Mouse (Mus musculus) midbrain, embryonic 12.5 days (tissue): ENCODE data around the gene Hnrnpu. TPM values are rescaled to one million over a fixed set of nuclear protein-coding genes. Genes with fewer than 3 reads are reported as not detected.

Source experiments
- ATAC-seq: fragments of 200-750 bp; cut with Nextera tagmentation; 2 replicates; pipeline ENCODE4 v1.8.0; 2017; ENCODE audit warnings: low read depth, moderate TSS enrichment, moderate library complexity; ENCODE audit not compliant: low FRiP score
- H3K27ac ChIP-seq: fragments of 300-500 bp; sonication (generic); replicated peaks from 2 replicates; pipeline ENCODE4 v1.5.1; 2016; ENCODE audit warnings: mild to moderate bottlenecking
- H3K27me3 ChIP-seq: fragments of 300-500 bp; sonication (generic); 2 replicates; pipeline ENCODE4 v1.6.1; 2016; ENCODE audit warnings: mild to moderate bottlenecking
- H3K36me3 ChIP-seq: fragments of 300-500 bp; sonication (generic); 2 replicates; pipeline ENCODE4 v1.6.1; 2016
- H3K4me1 ChIP-seq: fragments of 300-500 bp; sonication (generic); 2 replicates; pipeline ENCODE4 v1.6.1; 2016
- H3K4me2 ChIP-seq: fragments of 300-500 bp; sonication (generic); replicated peaks from 2 replicates; pipeline ENCODE4 v1.6.1; 2016; ENCODE audit warnings: mild to moderate bottlenecking, moderate library complexity
- H3K4me3 ChIP-seq: fragments of 300-500 bp; sonication (generic); 2 replicates; pipeline ENCODE4 v1.5.1; 2016; ENCODE audit warnings: mild to moderate bottlenecking
- H3K9ac ChIP-seq: fragments of 300-500 bp; sonication (generic); replicated peaks from 2 replicates; pipeline ENCODE4 v1.6.1; 2016; ENCODE audit warnings: mild to moderate bottlenecking, moderate library complexity
- H3K9me3 ChIP-seq: fragments of 300-500 bp; sonication (generic); 2 replicates; pipeline ENCODE4 v1.6.1; 2016; ENCODE audit warnings: mild to moderate bottlenecking
- WGBS: fragments of 180-500 bp; shearing (Covaris S2); methylation state at CpG from one replicate; pipeline ENCODE4 v1.1.7; 2016; 5-methylcytosine and 5-hydroxymethylcytosine counted together
- polyA plus RNA-seq: library from polyadenylated mRNA; unstranded; fragments of >200 nt; fragmentation: Nextera tagmentation; extraction: Ambion mirVana; gene quantifications from 2 replicates; pipeline ENCODE4 v1.2.1, GENCODE M21; 2016

Hnrnpu gene
- polyA plus RNA-seq: 896 and 987 TPM in 2 replicates

GRCm38 (mm10) chr1:178337551-178338317 is at the start of gene Hnrnpu:
Hnrnpu (minus strand) TSS chr1:178337797.
- Histone ChIP-seq H3K27ac (peak within 1 kb of the TSS; percentile 100), H3K36me3 (peaks cover 18% of the 10 kb centered on the region), H3K4me1 (peaks cover 21% of the 10 kb centered on the region), H3K27me3 (no peaks in the 10 kb centered on the region), H3K9me3 (no peaks in the 10 kb centered on the region), H3K9ac (peak within 1 kb of the TSS; percentile 100), H3K4me2 (peak within 1 kb of the TSS; percentile 85), H3K4me3 (peak within 1 kb of the TSS; percentile 100)
- WGBS: under 1% methylated on average over 59 of the region's 73 CpGs
- ATAC-seq: peak; percentile 87

DNA sequence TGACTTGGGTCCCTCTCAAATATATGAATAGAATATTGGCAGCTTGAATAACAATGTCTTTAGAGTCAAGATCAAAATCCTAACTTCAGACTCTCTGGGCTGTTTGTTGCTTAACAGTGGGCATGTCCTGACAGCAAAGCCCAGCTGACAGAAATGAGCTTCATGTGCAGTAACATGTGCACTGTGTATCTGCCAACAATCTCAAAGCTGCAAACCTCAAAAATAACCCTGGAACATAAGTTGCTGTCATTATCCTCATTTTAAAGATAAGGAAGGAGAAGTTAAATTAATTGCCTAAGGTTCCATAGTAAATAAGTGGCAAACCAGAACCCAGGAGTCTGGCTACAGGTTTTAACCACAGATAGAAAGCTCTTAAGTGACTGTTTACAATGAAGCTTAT is 44.6 kb upstream of the Hnrnpu start:
- ATAC-seq: no peak
- Histone ChIP-seq H3K9me3 (no peaks in the 10 kb centered on the region), H3K4me1 (no peaks in the 10 kb centered on the region), H3K4me2 (no peak overlapping the region), H3K27ac (no peak overlapping the region), H3K4me3 (no peak overlapping the region), H3K36me3 (no peaks in the 10 kb centered on the region), H3K9ac (no peak overlapping the region), H3K27me3 (no peaks in the 10 kb centered on the region)

- Histone ChIP-seq H3K36me3 (no peaks in the 10 kb centered on the region), H3K4me1 (no peaks in the 10 kb centered on the region), H3K4me3 (no peak overlapping the region), H3K9ac (no peak overlapping the region), H3K9me3 (no peaks in the 10 kb centered on the region), H3K27me3 (no peaks in the 10 kb centered on the region), H3K4me2 (no peak overlapping the region), H3K27ac (no peak overlapping the region)
- 80% methylated on average over 1 of the region's 1 CpGs for WGBS
- ATAC-seq: no peak
These were observed 41.6 kb upstream of the Hnrnpu start for GRCm38 (mm10) chr1:178379224-178379623.

GRCm38 (mm10) chr1:178378115-178378514 is 40.5 kb upstream of the Hnrnpu start:
- no peaks in the 10 kb centered on the region for H3K36me3 ChIP-seq
- H3K9me3 ChIP-seq: no peaks in the 10 kb centered on the region
- no peaks in the 10 kb centered on the region for H3K4me1 ChIP-seq
- no peak overlapping the region for H3K4me3 ChIP-seq
- no peak overlapping the region for H3K9ac ChIP-seq
- 87% methylated on average over 3 of the region's 3 CpGs for WGBS
- H3K4me2 ChIP-seq: no peak overlapping the region
- H3K27me3 ChIP-seq: no peaks in the 10 kb centered on the region
- ATAC-seq: no peak
- H3K27ac ChIP-seq: no peak overlapping the region

DNA sequence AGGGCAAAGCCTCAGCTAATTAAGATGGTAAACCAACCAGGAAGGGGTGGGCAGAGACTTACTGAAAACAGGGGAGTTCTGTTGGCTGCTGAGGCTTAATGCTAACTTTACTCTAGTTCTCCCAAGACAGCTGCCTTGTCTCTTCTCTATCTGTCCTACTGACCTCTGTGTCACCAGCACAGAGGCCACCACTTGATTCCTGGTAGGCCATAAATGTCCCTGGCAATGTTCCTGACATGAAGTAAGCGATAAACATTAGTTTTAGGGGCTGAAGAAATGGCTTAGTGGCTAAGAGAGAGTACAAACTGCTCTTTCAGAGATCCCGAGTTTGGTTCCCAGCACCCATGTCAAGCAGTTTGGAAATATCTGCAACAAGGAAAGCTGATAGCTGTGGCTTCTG is 39.3 kb upstream of the Hnrnpu start:
- H3K4me2 ChIP-seq: no peak overlapping the region
- 76% methylated on average over 2 of the region's 2 CpGs for WGBS
- no peaks in the 10 kb centered on the region for H3K27me3 ChIP-seq
- H3K36me3 ChIP-seq: no peaks in the 10 kb centered on the region
- no peaks in the 10 kb centered on the region for H3K9me3 ChIP-seq
- H3K4me3 ChIP-seq: no peak overlapping the region
- H3K4me1 ChIP-seq: no peaks in the 10 kb centered on the region
- no peak overlapping the region for H3K27ac ChIP-seq
- no peak for ATAC-seq
- H3K9ac ChIP-seq: no peak overlapping the region

GRCm38 (mm10) chr1:178376061-178376460 is 38.5 kb upstream of the Hnrnpu start:
- H3K36me3 ChIP-seq: no peaks in the 10 kb centered on the region
- WGBS: 88% methylated on average over 2 of the region's 2 CpGs
- H3K9ac ChIP-seq: no peak overlapping the region
- no peak overlapping the region for H3K4me3 ChIP-seq
- no peaks in the 10 kb centered on the region for H3K27me3 ChIP-seq
- no peak for ATAC-seq
- H3K4me1 ChIP-seq: no peaks in the 10 kb centered on the region
- H3K9me3 ChIP-seq: no peaks in the 10 kb centered on the region
- no peak overlapping the region for H3K4me2 ChIP-seq
- H3K27ac ChIP-seq: no peak overlapping the region

DNA sequence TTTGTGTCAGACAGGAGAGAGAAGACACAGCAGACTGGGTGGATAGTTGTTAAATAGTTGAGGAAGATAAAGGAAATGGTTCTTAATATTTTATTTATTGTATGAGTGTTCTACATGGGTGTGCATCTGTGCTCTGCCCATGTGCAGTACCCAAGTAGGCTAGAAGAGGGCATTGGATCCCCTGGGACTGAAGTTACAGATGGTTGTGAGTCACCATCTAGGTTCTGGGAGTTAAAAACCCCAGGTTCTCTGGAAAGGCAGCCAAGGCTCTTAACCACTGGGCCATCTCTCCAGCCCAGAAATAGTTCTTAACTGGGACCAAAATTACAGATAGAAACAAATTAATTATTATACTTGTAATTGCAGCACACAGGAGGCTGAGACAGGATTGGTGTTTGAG is 37.8 kb upstream of the Hnrnpu start:
- no peak overlapping the region for H3K4me2 ChIP-seq
- no peaks in the 10 kb centered on the region for H3K36me3 ChIP-seq
- H3K4me1 ChIP-seq: no peaks in the 10 kb centered on the region
- no peak overlapping the region for H3K9ac ChIP-seq
- no peak for ATAC-seq
- no peak overlapping the region for H3K27ac ChIP-seq
- H3K4me3 ChIP-seq: no peak overlapping the region
- no peaks in the 10 kb centered on the region for H3K27me3 ChIP-seq
- H3K9me3 ChIP-seq: no peaks in the 10 kb centered on the region

GRCm38 (mm10) chr1:178372681-178373080 is 35.1 kb upstream of the Hnrnpu start:
- ATAC-seq: no peak
- Histone ChIP-seq H3K27ac (no peak overlapping the region), H3K4me3 (no peak overlapping the region), H3K4me2 (no peak overlapping the region), H3K4me1 (peaks cover 13% of the 10 kb centered on the region), H3K36me3 (no peaks in the 10 kb centered on the region), H3K9ac (no peak overlapping the region), H3K9me3 (no peaks in the 10 kb centered on the region), H3K27me3 (no peaks in the 10 kb centered on the region)
- WGBS: 87% methylated on average over 4 of the region's 4 CpGs

- WGBS: 2% methylated on average over 11 of the region's 11 CpGs
These were observed 31.7 kb upstream of the Hnrnpu start for GRCm38 (mm10) chr1:178369272-178369651.

DNA sequence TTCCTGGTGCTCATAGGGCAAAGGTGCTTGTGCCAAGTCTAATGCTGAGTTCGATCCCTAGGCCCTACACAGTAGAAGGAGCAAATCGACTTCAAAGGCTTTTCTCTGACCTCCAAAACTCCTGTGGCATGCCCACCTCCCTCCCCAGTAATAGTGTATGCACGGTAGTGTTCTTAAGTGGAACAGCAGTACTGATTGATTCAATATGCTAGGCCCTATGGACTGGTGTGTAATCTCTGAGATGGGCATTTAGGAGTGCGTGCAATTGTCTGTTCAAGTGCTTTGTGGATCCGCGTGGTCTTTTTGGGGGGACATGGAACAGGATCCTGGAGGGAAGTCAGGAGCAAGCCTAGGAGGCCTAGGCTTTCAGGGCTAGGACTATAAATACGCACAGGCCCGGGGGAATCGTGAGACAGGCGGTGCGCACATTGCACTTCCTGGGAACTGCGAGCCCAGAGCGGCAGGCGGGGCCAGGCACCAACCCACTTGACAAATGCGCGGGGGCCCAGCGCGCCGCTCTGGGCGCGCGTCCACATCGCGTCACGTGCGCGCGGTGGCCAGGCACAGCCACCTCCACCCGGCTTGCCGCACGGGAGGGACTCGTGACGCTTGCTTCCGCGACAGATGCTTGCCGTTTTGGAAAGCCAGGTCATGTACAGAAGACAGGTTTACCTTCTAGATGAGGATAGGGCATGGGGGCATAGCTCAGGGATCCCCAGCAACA is 31.1 kb upstream of the Hnrnpu start:
- Histone ChIP-seq H3K4me3 (peak overlapping the region; percentile 47), H3K27ac (peak overlapping the region; percentile 69)
- WGBS: 2% methylated on average over 36 of the region's 36 CpGs

More at GRCm38 (mm10) chr1:178369272-178369651, 31.7 kb upstream of the Hnrnpu start:
- Histone ChIP-seq H3K36me3 (no peaks in the 10 kb centered on the region), H3K9ac (peak overlapping the region; percentile 59), H3K27me3 (no peaks in the 10 kb centered on the region), H3K27ac (peak overlapping the region; percentile 69), H3K4me3 (peak overlapping the region; percentile 47), H3K4me1 (peaks cover 13% of the 10 kb centered on the region), H3K9me3 (no peaks in the 10 kb centered on the region), H3K4me2 (peak overlapping the region; percentile 65)
- ATAC-seq: peak; percentile 81

DNA sequence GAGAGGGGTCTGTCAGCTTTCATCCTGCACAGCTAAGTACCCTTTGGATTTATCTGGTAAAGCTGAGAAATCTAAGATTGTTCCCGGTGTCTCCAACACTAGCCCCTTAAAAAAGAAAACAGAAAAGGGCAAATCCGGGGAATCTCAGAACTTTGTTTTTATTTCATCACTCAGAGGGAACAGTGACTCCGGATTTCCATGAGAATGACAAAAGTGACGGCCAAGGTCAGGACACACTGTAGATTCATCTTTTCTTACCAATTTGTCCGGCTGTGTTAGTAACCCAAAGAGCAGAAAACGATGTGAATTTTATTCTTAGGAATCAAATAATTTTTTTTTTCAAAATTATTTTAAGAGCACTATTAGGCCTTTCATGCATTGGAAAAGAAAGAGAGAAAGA is 30.5 kb upstream of the Hnrnpu start:
- no peak for ATAC-seq
- Histone ChIP-seq H3K4me1 (peaks cover 13% of the 10 kb centered on the region), H3K36me3 (no peaks in the 10 kb centered on the region), H3K4me2 (peak overlapping the region; percentile 65; the same call in 1 of the 2 replicates), H3K9me3 (no peaks in the 10 kb centered on the region), H3K9ac (no peak overlapping the region), H3K27ac (0 out of 2 replicates have a peak overlapping the region, but pooled peaks have one; percentile 69), H3K4me3 (no peak overlapping the region), H3K27me3 (no peaks in the 10 kb centered on the region)
- 64% methylated on average over 6 of the region's 6 CpGs for WGBS

More for the DNA sequence above, 31.1 kb upstream of the Hnrnpu start:
- H3K27me3 ChIP-seq: no peaks in the 10 kb centered on the region
- no peaks in the 10 kb centered on the region for H3K9me3 ChIP-seq
- no peaks in the 10 kb centered on the region for H3K36me3 ChIP-seq
- ATAC-seq: peak; percentile 95
- H3K9ac ChIP-seq: peak overlapping the region; percentile 59
- peaks cover 13% of the 10 kb centered on the region for H3K4me1 ChIP-seq
- peak overlapping the region; percentile 65 for H3K4me2 ChIP-seq

DNA sequence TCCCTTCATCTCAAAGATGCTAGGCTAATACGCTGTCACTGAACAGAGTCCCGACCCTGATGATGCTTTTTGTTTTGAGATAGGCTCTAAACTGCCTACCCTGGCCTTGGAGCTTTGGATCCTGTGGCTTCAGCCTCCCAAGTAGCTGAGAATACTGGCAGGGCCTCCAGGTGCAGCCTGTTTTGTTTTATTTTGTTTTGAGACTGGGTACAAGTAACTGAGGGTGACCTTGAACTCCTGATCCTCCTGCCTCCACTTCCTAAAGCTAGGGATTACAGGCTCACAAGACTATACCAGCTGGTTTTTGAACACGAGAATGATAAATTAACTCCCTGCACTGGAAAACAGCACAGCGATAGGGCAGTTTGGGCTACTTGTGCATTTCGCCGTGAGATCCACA is 27.6 kb upstream of the Hnrnpu start:
- no peak for ATAC-seq
- no peaks in the 10 kb centered on the region for H3K36me3 ChIP-seq
- H3K4me3 ChIP-seq: no peak overlapping the region
- H3K9me3 ChIP-seq: no peaks in the 10 kb centered on the region
- H3K27ac ChIP-seq: no peak overlapping the region
- no peaks in the 10 kb centered on the region for H3K27me3 ChIP-seq
- no peak overlapping the region for H3K4me2 ChIP-seq
- 83% methylated on average over 6 of the region's 6 CpGs for WGBS
- no peak overlapping the region for H3K9ac ChIP-seq
- peaks cover 13% of the 10 kb centered on the region for H3K4me1 ChIP-seq
